Mouse (Mus musculus) neural tube, embryonic 13.5 days (tissue): ENCODE data around the gene Mgst3. TPM values are rescaled to one million over a fixed set of nuclear protein-coding genes. Genes with fewer than 3 reads are reported as not detected.

Source experiments
- ATAC-seq: fragments of 200-750 bp; cut with Nextera tagmentation; 2 replicates; pipeline ENCODE4 v1.8.0; 2017; ENCODE audit warnings: low read depth, mild to moderate bottlenecking, moderate TSS enrichment, moderate library complexity
- H3K27ac ChIP-seq: fragments of 300-500 bp; sonication (generic); replicated peaks from 2 replicates; pipeline ENCODE4 v1.5.1; 2015; ENCODE audit warnings: moderate library complexity, mild to moderate bottlenecking, inconsistent platforms
- H3K27me3 ChIP-seq: fragments of 300-500 bp; sonication (generic); 2 replicates; pipeline ENCODE4 v1.6.1; 2015; ENCODE audit warnings: mild to moderate bottlenecking, inconsistent platforms
- H3K36me3 ChIP-seq: fragments of 300-500 bp; sonication (generic); 2 replicates; pipeline ENCODE4 v1.6.1; 2015; ENCODE audit warnings: mild to moderate bottlenecking, inconsistent platforms
- H3K4me1 ChIP-seq: fragments of 300-500 bp; sonication (generic); replicated peaks from 2 replicates; pipeline ENCODE4 v1.6.1; 2015; ENCODE audit warnings: inconsistent platforms
- H3K4me2 ChIP-seq: fragments of 300-500 bp; sonication (generic); 2 replicates; pipeline ENCODE4 v1.6.1; 2015; ENCODE audit warnings: inconsistent platforms, mild to moderate bottlenecking, moderate library complexity
- H3K4me3 ChIP-seq: fragments of 300-500 bp; sonication (generic); 2 replicates; pipeline ENCODE4 v1.5.1; 2015; ENCODE audit warnings: mild to moderate bottlenecking, inconsistent platforms
- H3K9ac ChIP-seq: fragments of 300-500 bp; sonication (generic); 2 replicates; pipeline ENCODE4 v1.6.1; 2015; ENCODE audit warnings: moderate library complexity, mild to moderate bottlenecking, inconsistent platforms
- H3K9me3 ChIP-seq: fragments of 300-500 bp; sonication (generic); 2 replicates; pipeline ENCODE4 v1.6.1; 2016; ENCODE audit warnings: inconsistent platforms
- WGBS: fragments of 180-500 bp; shearing (Covaris S2); methylation state at CpG from one replicate; pipeline ENCODE4 v1.1.7; 2015; 5-methylcytosine and 5-hydroxymethylcytosine counted together
- microRNA-seq: library from miRNA; unstranded; fragments of <30 nt; microRNA quantifications from one replicate; pipeline ENCODE4, GENCODE M21; 2016
- polyA plus RNA-seq: library from polyadenylated mRNA; unstranded; fragments of >200 nt; fragmentation: Nextera tagmentation; extraction: Ambion mirVana; gene quantifications from 2 replicates; pipeline ENCODE4 v1.2.1, GENCODE M21; 2015

Mgst3 gene
- polyA plus RNA-seq, 1 experiment from 2014 or later, result 133 TPM

- H3K9me3 ChIP-seq, result no peaks in the 10 kb centered on the region
- WGBS, result 92% methylated on average over 8 of the region's 8 CpGs
These were observed 62.5 kb downstream of the Mgst3 start for GRCm38 (mm10) chr1:167331106-167331505.

GRCm38 (mm10) chr1:167328776-167329175, 64.9 kb downstream of the Mgst3 start:
- Histone ChIP-seq H3K9ac (no peak overlapping the region), H3K4me1 (no peaks in the 10 kb centered on the region), H3K27ac (no peak overlapping the region), H3K4me3 (no peak overlapping the region), H3K27me3 (no peaks in the 10 kb centered on the region), H3K4me2 (no peak overlapping the region), H3K36me3 (peaks cover 72% of the 10 kb centered on the region), H3K9me3 (no peaks in the 10 kb centered on the region)
- 89% methylated on average over 6 of the region's 6 CpGs for WGBS
- no peak for ATAC-seq

More at GRCm38 (mm10) chr1:167331106-167331505, 62.5 kb downstream of the Mgst3 start:
- peaks cover 64% of the 10 kb centered on the region for H3K36me3 ChIP-seq
- H3K4me2 ChIP-seq, result no peak overlapping the region
- no peak overlapping the region for H3K27ac ChIP-seq
- no peak overlapping the region for H3K9ac ChIP-seq
- no peak overlapping the region for H3K4me3 ChIP-seq
- no peak for ATAC-seq
- H3K4me1 ChIP-seq, result no peaks in the 10 kb centered on the region
- no peaks in the 10 kb centered on the region for H3K27me3 ChIP-seq

Small RNA genes lying within 50 kb of the gene (microRNA-seq; reads per million reads assigned to microRNA genes)
- gene Gm25911, result 2.2 reads per million, percentile 8 among the genes with 10 or more reads in this experiment

Other genes with a start within 250 kb of the Mgst3 start
- 66.3 and 69.0 TPM in 2 replicates for gene Uck2, start 108.5 kb downstream of the Mgst3 start, polyA plus RNA-seq
- 80.0 and 81.1 TPM in 2 replicates for gene Tmco1, start 85.5 kb downstream of the Mgst3 start, polyA plus RNA-seq
- gene Aldh9a1, start 43.9 kb downstream of the Mgst3 start, polyA plus RNA-seq, result 32.2 and 32.7 TPM in 2 replicates
- gene Lrrc52, start 72.9 kb upstream of the Mgst3 start, polyA plus RNA-seq, result not detected in 2 replicates
- gene Rxrg, start 204.5 kb upstream of the Mgst3 start, polyA plus RNA-seq, result 20.9 and 22.1 TPM in 2 replicates